Mouse (Mus musculus) heart, embryonic 10.5 days (tissue): ENCODE results near the gene Cfc1. TPM values are rescaled to one million over a fixed set of nuclear protein-coding genes. Genes with fewer than 3 reads are reported as not detected.
"Not testable (repeated sequence)": the region's sequence is repeated elsewhere in the genome, so short reads cannot be mapped to it uniquely, and the experiment has no call there.

Experiments used
- DNase-seq: peaks from one replicate; pipeline ENCODE4 v3.0.0-alpha.2; 2017; ENCODE audit warnings: low spot score
- H3K27ac ChIP-seq: fragments of 300-500 bp; sonication (generic); 2 replicates; pipeline ENCODE4 v1.5.1; 2016; ENCODE audit warnings: mild to moderate bottlenecking
- H3K27me3 ChIP-seq: fragments of 300-500 bp; sonication (generic); 2 replicates; pipeline ENCODE4 v1.6.1; 2016; ENCODE audit warnings: mild to moderate bottlenecking; ENCODE audit not compliant: poor library complexity, insufficient read depth, severe bottlenecking
- H3K36me3 ChIP-seq: fragments of 300-500 bp; sonication (generic); 2 replicates; pipeline ENCODE4 v1.6.1; 2016; ENCODE audit warnings: mild to moderate bottlenecking, moderate library complexity
- H3K4me1 ChIP-seq: fragments of 300-500 bp; sonication (generic); 2 replicates; pipeline ENCODE4 v1.6.1; 2016; ENCODE audit warnings: mild to moderate bottlenecking
- H3K4me3 ChIP-seq: fragments of 300-500 bp; sonication (generic); 2 replicates; pipeline ENCODE4 v1.5.1; 2016; ENCODE audit warnings: mild to moderate bottlenecking, moderate library complexity
- H3K9me3 ChIP-seq: fragments of 300-500 bp; sonication (generic); 2 replicates; pipeline ENCODE4 v1.6.1; 2016; ENCODE audit warnings: mild to moderate bottlenecking, moderate library complexity
- WGBS: fragments of 180-500 bp; shearing (Covaris S2); methylation state at CpG from one replicate; pipeline ENCODE4 v1.1.7; 2016; 5-methylcytosine and 5-hydroxymethylcytosine counted together
- polyA plus RNA-seq: library from polyadenylated mRNA; unstranded; fragments of >200 nt; fragmentation: Nextera tagmentation; extraction: Ambion mirVana; gene quantifications from 2 replicates; pipeline ENCODE4 v1.2.1, GENCODE M21; 2016

Gene Cfc1
- 1.5 and 2.0 TPM in 2 replicates for polyA plus RNA-seq

GRCm38 (mm10) chr1:34535043-34535698 is at the start of gene Cfc1:
Cfc1 (plus strand) TSS chr1:34535648.
- not testable (repeated sequence) for H3K36me3 ChIP-seq, H3K9me3 ChIP-seq, H3K27ac ChIP-seq, DNase-seq
- 12% methylated on average over 7 of the region's 7 CpGs for WGBS
- Histone ChIP-seq H3K27me3 (peaks cover 31% of the 10 kb centered on the region), H3K4me3 (peak within 1 kb of the TSS; percentile 52), H3K4me1 (peaks cover 23% of the 10 kb centered on the region)

- Histone ChIP-seq H3K4me1 (peaks cover 6% of the 10 kb centered on the region), H3K4me3 (no peak overlapping the region), H3K36me3 (no peaks in the 10 kb centered on the region), H3K9me3 (no peaks in the 10 kb centered on the region), H3K27ac (no peak overlapping the region), H3K27me3 (no peaks in the 10 kb centered on the region)
- DNase-seq: no peak
- 88% methylated on average over 3 of the region's 3 CpGs for WGBS
Measured at GRCm38 (mm10) chr1:34487383-34487782, 48.1 kb upstream of the Cfc1 start.

- Histone ChIP-seq H3K27me3 (no peaks in the 10 kb centered on the region), H3K4me1 (peaks cover 6% of the 10 kb centered on the region), H3K27ac (no peak overlapping the region), H3K36me3 (no peaks in the 10 kb centered on the region), H3K9me3 (no peaks in the 10 kb centered on the region), H3K4me3 (no peak overlapping the region)
- no peak for DNase-seq
- WGBS: 86% methylated on average over 6 of the region's 6 CpGs
Measured at GRCm38 (mm10) chr1:34489852-34490541, 45.5 kb upstream of the Cfc1 start.

- no peaks in the 10 kb centered on the region for H3K27me3 ChIP-seq
- H3K36me3 ChIP-seq: no peaks in the 10 kb centered on the region
- no peak overlapping the region for H3K4me3 ChIP-seq
- 78% methylated on average over 4 of the region's 4 CpGs for WGBS
- H3K9me3 ChIP-seq: no peaks in the 10 kb centered on the region
- no peaks in the 10 kb centered on the region for H3K4me1 ChIP-seq
- no peak for DNase-seq
- H3K27ac ChIP-seq: no peak overlapping the region
Measured at GRCm38 (mm10) chr1:34491480-34491879, 44.0 kb upstream of the Cfc1 start.

GRCm38 (mm10) chr1:34502991-34503390 is 32.5 kb upstream of the Cfc1 start:
- DNase-seq: no peak
- H3K4me1 ChIP-seq: peaks cover 11% of the 10 kb centered on the region; the same call in 1 of the 2 replicates
- no peaks in the 10 kb centered on the region for H3K36me3 ChIP-seq
- no peak overlapping the region for H3K27ac ChIP-seq
- H3K9me3 ChIP-seq: no peaks in the 10 kb centered on the region
- no peak overlapping the region for H3K4me3 ChIP-seq
- H3K27me3 ChIP-seq: no peaks in the 10 kb centered on the region
- WGBS: 54% methylated on average over 3 of the region's 3 CpGs

GRCm38 (mm10) chr1:34505307-34505706 is 30.1 kb upstream of the Cfc1 start:
- DNase-seq: no peak

GRCm38 (mm10) chr1:34505970-34506551 is 29.4 kb upstream of the Cfc1 start:
- Histone ChIP-seq H3K36me3 (no peaks in the 10 kb centered on the region), H3K4me1 (peaks cover 15% of the 10 kb centered on the region), H3K27ac (no peak overlapping the region), H3K4me3 (no peak overlapping the region), H3K27me3 (no peaks in the 10 kb centered on the region), H3K9me3 (no peaks in the 10 kb centered on the region)
- DNase-seq: no peak
- 82% methylated on average over 4 of the region's 4 CpGs for WGBS

More at GRCm38 (mm10) chr1:34505307-34505706, 30.1 kb upstream of the Cfc1 start:
- WGBS: 68% methylated on average over 7 of the region's 7 CpGs
- Histone ChIP-seq H3K4me1 (peaks cover 10% of the 10 kb centered on the region), H3K36me3 (no peaks in the 10 kb centered on the region), H3K27ac (no peak overlapping the region), H3K9me3 (no peaks in the 10 kb centered on the region), H3K27me3 (no peaks in the 10 kb centered on the region), H3K4me3 (no peak overlapping the region)

GRCm38 (mm10) chr1:34507986-34508385 is 27.5 kb upstream of the Cfc1 start:
- DNase-seq: no peak
- H3K27me3 ChIP-seq: no peaks in the 10 kb centered on the region
- H3K4me1 ChIP-seq: peaks cover 15% of the 10 kb centered on the region
- H3K9me3 ChIP-seq: no peaks in the 10 kb centered on the region
- no peak overlapping the region for H3K27ac ChIP-seq
- WGBS: 88% methylated on average over 3 of the region's 3 CpGs
- H3K36me3 ChIP-seq: no peaks in the 10 kb centered on the region
- H3K4me3 ChIP-seq: no peak overlapping the region

GRCm38 (mm10) chr1:34510575-34510981 is 24.9 kb upstream of the Cfc1 start:
- no peaks in the 10 kb centered on the region for H3K27me3 ChIP-seq
- H3K9me3 ChIP-seq: no peaks in the 10 kb centered on the region
- peaks cover 20% of the 10 kb centered on the region for H3K4me1 ChIP-seq
- H3K36me3 ChIP-seq: no peaks in the 10 kb centered on the region
- peak overlapping the region; percentile 35 for H3K4me3 ChIP-seq
- 0 out of 2 replicates have a peak overlapping the region, but pooled peaks have one; percentile 22 for H3K27ac ChIP-seq
- no peak for DNase-seq
- WGBS: 6% methylated on average over 7 of the region's 7 CpGs

GRCm38 (mm10) chr1:34511027-34511426 is 24.4 kb upstream of the Cfc1 start:
- 4% methylated on average over 3 of the region's 3 CpGs for WGBS
- H3K9me3 ChIP-seq: no peaks in the 10 kb centered on the region
- no peaks in the 10 kb centered on the region for H3K36me3 ChIP-seq
- peaks cover 20% of the 10 kb centered on the region for H3K4me1 ChIP-seq
- DNase-seq: peak; percentile 85
- H3K4me3 ChIP-seq: no peak overlapping the region
- no peak overlapping the region for H3K27ac ChIP-seq
- H3K27me3 ChIP-seq: no peaks in the 10 kb centered on the region

- Histone ChIP-seq H3K9me3 (no peaks in the 10 kb centered on the region), H3K27me3 (no peaks in the 10 kb centered on the region), H3K4me1 (peaks cover 20% of the 10 kb centered on the region), H3K4me3 (no peak overlapping the region), H3K36me3 (no peaks in the 10 kb centered on the region), H3K27ac (no peak overlapping the region)
- DNase-seq: no peak
- WGBS: 68% methylated on average over 4 of the region's 4 CpGs
Measured at GRCm38 (mm10) chr1:34513068-34513467, 22.4 kb upstream of the Cfc1 start.

- Histone ChIP-seq H3K27me3 (no peaks in the 10 kb centered on the region), H3K4me3 (0 out of 2 replicates have a peak overlapping the region, but pooled peaks have one; percentile 3), H3K36me3 (no peaks in the 10 kb centered on the region), H3K4me1 (peaks cover 25% of the 10 kb centered on the region), H3K9me3 (no peaks in the 10 kb centered on the region), H3K27ac (no peak overlapping the region)
- 22% methylated on average over 5 of the region's 5 CpGs for WGBS
- DNase-seq: no peak
Measured at GRCm38 (mm10) chr1:34516595-34516994, 18.9 kb upstream of the Cfc1 start.

- H3K4me1 ChIP-seq: peaks cover 32% of the 10 kb centered on the region
- not testable (repeated sequence) for H3K4me3 ChIP-seq, DNase-seq, H3K27ac ChIP-seq, H3K27me3 ChIP-seq, H3K9me3 ChIP-seq, H3K36me3 ChIP-seq
- 24% methylated on average over 6 of the region's 6 CpGs for WGBS
Measured at GRCm38 (mm10) chr1:34517297-34517696, 18.2 kb upstream of the Cfc1 start.
